Mouse (Mus musculus): ENCODE results near the gene Trim14. TPM values are rescaled to one million over a fixed set of nuclear protein-coding genes. Genes with fewer than 3 reads are reported as not detected.
A peak's percentile ranks its signal among the peaks of the same experiment; 100 is the strongest.

The Trim14 gene
- polyA plus RNA-seq, 1 experiment = 0.14 TPM

- peaks cover 58% of the 10 kb centered on the region for H3K79me2 ChIP-seq (ENCODE audit: control insufficient read depth, insufficient read depth)
- peak overlapping the region; percentile 97 for H3ac ChIP-seq (ENCODE audit: control insufficient read depth, insufficient read length)
- peak overlapping the region; percentile 46 for H3K4me3 ChIP-seq
- TF ChIP-seq MAX (IDR thresholded peaks at IDR 0.05; ENCODE audit: low read depth) (no peak), MYOG (IDR thresholded peaks at IDR 0.05; ENCODE audit: control insufficient read depth in 1 of 3, insufficient read depth in 1 of 3, insufficient read length in 2 of 3, low read depth in 2 of 3) (no peak), SRF (IDR thresholded peaks at IDR 0.05; ENCODE audit: control insufficient read depth, insufficient read length, low read depth) (no peak), MYOD1 (IDR thresholded peaks at IDR 0.05; ENCODE audit: control insufficient read depth in 1 of 3, insufficient read length in 2 of 3, low read depth in 2 of 3) (no peak)
- peak overlapping the region; percentile 79 for H3K4me2 ChIP-seq (ENCODE audit: low read depth)
- no peaks in the 10 kb centered on the region for H3K27me3 ChIP-seq (ENCODE audit: control insufficient read depth, insufficient read depth, insufficient read length)
- no peaks in the 10 kb centered on the region for H3K36me3 ChIP-seq (ENCODE audit: control insufficient read depth, insufficient read depth)
These were observed 82.9 kb downstream of the Trim14 start for GRCm38 (mm10) chr4:46452855-46453719.

GRCm38 (mm10) chr4:46452481-46452850 is 83.5 kb downstream of the Trim14 start:
- Histone ChIP-seq H3K27me3 (ENCODE audit: control insufficient read depth, insufficient read depth, insufficient read length) (no peaks in the 10 kb centered on the region), H3K4me3 (peak overlapping the region; percentile 46), H3K79me2 (ENCODE audit: control insufficient read depth, insufficient read depth) (peaks cover 52% of the 10 kb centered on the region), H3K36me3 (ENCODE audit: control insufficient read depth, insufficient read depth) (no peaks in the 10 kb centered on the region), H3ac (ENCODE audit: control insufficient read depth, insufficient read length) (peak overlapping the region; percentile 97), H3K4me2 (ENCODE audit: low read depth) (peak overlapping the region; percentile 79)
- no peak for TF ChIP-seq TCF3 (IDR thresholded peaks at IDR 0.05; ENCODE audit: insufficient read length, low read depth)
- TF ChIP-seq REST (IDR thresholded peaks at IDR 0.05; ENCODE audit: insufficient read depth, insufficient read length) = no peak
- peak; percentile 29 for TF ChIP-seq POLR2AphosphoS2 (IDR thresholded peaks at IDR 0.05; ENCODE audit: insufficient read length, low read depth)
- no peak for TF ChIP-seq E2F4 (IDR thresholded peaks at IDR 0.05; ENCODE audit: insufficient read depth)
- peak in 1 of 3 experiments; percentile 0 for TF ChIP-seq MYOG (IDR thresholded peaks at IDR 0.05; ENCODE audit: control insufficient read depth in 1 of 3, insufficient read depth in 1 of 3, insufficient read length in 2 of 3, low read depth in 2 of 3)
- peak; percentile 50 for TF ChIP-seq POLR2A (IDR thresholded peaks at IDR 0.05; ENCODE audit: insufficient read length, low read depth)
- no peak for TF ChIP-seq CEBPB (IDR thresholded peaks at IDR 0.05; ENCODE audit: insufficient read depth, poor library complexity, severe bottlenecking)
- no peak for TF ChIP-seq TCF12 (IDR thresholded peaks at IDR 0.05; ENCODE audit: insufficient read depth, poor library complexity, severe bottlenecking)
- TF ChIP-seq USF1 (IDR thresholded peaks at IDR 0.05; ENCODE audit: low read depth) = peak; percentile 81
- TF ChIP-seq MYOD1 (IDR thresholded peaks at IDR 0.05; ENCODE audit: control insufficient read depth in 1 of 3, insufficient read length in 2 of 3, low read depth in 2 of 3) = no peak
- TF ChIP-seq SRF (IDR thresholded peaks at IDR 0.05; ENCODE audit: control insufficient read depth, insufficient read length, low read depth) = no peak
- peak; percentile 91 for TF ChIP-seq MAX (IDR thresholded peaks at IDR 0.05; ENCODE audit: low read depth)

- no peaks in the 10 kb centered on the region for H3K27me3 ChIP-seq (ENCODE audit: control insufficient read depth, insufficient read depth, insufficient read length)
- TF ChIP-seq REST (IDR thresholded peaks at IDR 0.05; ENCODE audit: insufficient read depth, insufficient read length) (no peak), SRF (IDR thresholded peaks at IDR 0.05; ENCODE audit: control insufficient read depth, insufficient read length, low read depth) (no peak), MYOG (IDR thresholded peaks at IDR 0.05; ENCODE audit: control insufficient read depth in 1 of 3, insufficient read depth in 1 of 3, insufficient read length in 2 of 3, low read depth in 2 of 3) (no peak), E2F4 (IDR thresholded peaks at IDR 0.05; ENCODE audit: insufficient read depth) (peak; percentile 53), MAX (IDR thresholded peaks at IDR 0.05; ENCODE audit: low read depth) (no peak), CEBPB (IDR thresholded peaks at IDR 0.05; ENCODE audit: insufficient read depth, poor library complexity, severe bottlenecking) (no peak), POLR2A (IDR thresholded peaks at IDR 0.05; ENCODE audit: insufficient read length, low read depth) (no peak)
- peak overlapping the region; percentile 46 for H3K4me3 ChIP-seq
- H3K79me2 ChIP-seq (ENCODE audit: control insufficient read depth, insufficient read depth) = peaks cover 47% of the 10 kb centered on the region
- peak overlapping the region; percentile 97 for H3ac ChIP-seq (ENCODE audit: control insufficient read depth, insufficient read length)
- peak overlapping the region; percentile 79 for H3K4me2 ChIP-seq (ENCODE audit: low read depth)
- H3K36me3 ChIP-seq (ENCODE audit: control insufficient read depth, insufficient read depth) = no peaks in the 10 kb centered on the region
These were observed 84.0 kb downstream of the Trim14 start for GRCm38 (mm10) chr4:46451758-46452480.

- H3K4me3 ChIP-seq = peak overlapping the region; percentile 46
- peaks cover 41% of the 10 kb centered on the region for H3K79me2 ChIP-seq (ENCODE audit: control insufficient read depth, insufficient read depth)
- H3K36me3 ChIP-seq (ENCODE audit: control insufficient read depth, insufficient read depth) = no peaks in the 10 kb centered on the region
- TF ChIP-seq POLR2AphosphoS2 (IDR thresholded peaks at IDR 0.05; ENCODE audit: insufficient read length, low read depth) = no peak
- peak; percentile 52 for TF ChIP-seq POLR2A (IDR thresholded peaks at IDR 0.05; ENCODE audit: insufficient read length, low read depth)
- no peak for TF ChIP-seq MYOG (IDR thresholded peaks at IDR 0.05; ENCODE audit: control insufficient read depth in 1 of 3, insufficient read depth in 1 of 3, insufficient read length in 2 of 3, low read depth in 2 of 3)
- H3ac ChIP-seq (ENCODE audit: control insufficient read depth, insufficient read length) = peak overlapping the region; percentile 97
- no peak overlapping the region for H3K4me2 ChIP-seq (ENCODE audit: low read depth)
- H3K27me3 ChIP-seq (ENCODE audit: control insufficient read depth, insufficient read depth, insufficient read length) = no peaks in the 10 kb centered on the region
These were observed 84.6 kb downstream of the Trim14 start for GRCm38 (mm10) chr4:46451240-46451757.
